Mouse (Mus musculus): ENCODE measurements around the gene Snrpg. TPM values are rescaled to one million over a fixed set of nuclear protein-coding genes. Genes with fewer than 3 reads are reported as not detected.

Gene Snrpg
- polyA plus RNA-seq, 1 experiment from 2014 or later = 125 TPM

GRCm38 (mm10) chr6:86382551-86382950 is 11.4 kb downstream of the Snrpg start:
- ChIA-PET CTCF (interaction anchor here (1.0 to 1.4 kb wide), 2 partner anchors 11 to 18 kb away, joined by 3 to 5 read pairs; partner anchors contain the start of gene Snrpg), POLR2A (no interaction called here)
- TF ChIP-seq CTCF (IDR thresholded peaks at IDR 0.05) = no peak
- H3K27me3 ChIP-seq = no peaks in the 10 kb centered on the region
- DNase-seq (ENCODE audit: low read depth, low spot score) (no peak), ATAC-seq (no peak)
- in situ Hi-C loops (cut with MboI; ENCODE audit: low pct_unique_long_range_greater_than_20kb) = no loop called here

- ChIA-PET POLR2A (no interaction called here), CTCF (interaction anchor here (1.4 kb wide), 1 partner anchor 12 kb away, joined by 5 read pairs; the partner anchor contains the start of gene Snrpg)
- ATAC-seq = no peak
- TF ChIP-seq CTCF (IDR thresholded peaks at IDR 0.05) = no peak
- DNase-seq (ENCODE audit: low read depth, low spot score) = no peak
- in situ Hi-C loops (cut with MboI; ENCODE audit: low pct_unique_long_range_greater_than_20kb) = no loop called here
- no peaks in the 10 kb centered on the region for H3K27me3 ChIP-seq
These were observed 12.3 kb downstream of the Snrpg start for GRCm38 (mm10) chr6:86383370-86383769.

GRCm38 (mm10) chr6:86384692-86385091 is 13.6 kb downstream of the Snrpg start:
- in situ Hi-C loops (cut with MboI; ENCODE audit: low pct_unique_long_range_greater_than_20kb) = no loop called here
- CTCF ChIA-PET = interaction anchor here (1.6 kb wide), 1 partner anchor 20 kb away, joined by 5 read pairs; the partner anchor contains the start of gene Fam136a

DNA sequence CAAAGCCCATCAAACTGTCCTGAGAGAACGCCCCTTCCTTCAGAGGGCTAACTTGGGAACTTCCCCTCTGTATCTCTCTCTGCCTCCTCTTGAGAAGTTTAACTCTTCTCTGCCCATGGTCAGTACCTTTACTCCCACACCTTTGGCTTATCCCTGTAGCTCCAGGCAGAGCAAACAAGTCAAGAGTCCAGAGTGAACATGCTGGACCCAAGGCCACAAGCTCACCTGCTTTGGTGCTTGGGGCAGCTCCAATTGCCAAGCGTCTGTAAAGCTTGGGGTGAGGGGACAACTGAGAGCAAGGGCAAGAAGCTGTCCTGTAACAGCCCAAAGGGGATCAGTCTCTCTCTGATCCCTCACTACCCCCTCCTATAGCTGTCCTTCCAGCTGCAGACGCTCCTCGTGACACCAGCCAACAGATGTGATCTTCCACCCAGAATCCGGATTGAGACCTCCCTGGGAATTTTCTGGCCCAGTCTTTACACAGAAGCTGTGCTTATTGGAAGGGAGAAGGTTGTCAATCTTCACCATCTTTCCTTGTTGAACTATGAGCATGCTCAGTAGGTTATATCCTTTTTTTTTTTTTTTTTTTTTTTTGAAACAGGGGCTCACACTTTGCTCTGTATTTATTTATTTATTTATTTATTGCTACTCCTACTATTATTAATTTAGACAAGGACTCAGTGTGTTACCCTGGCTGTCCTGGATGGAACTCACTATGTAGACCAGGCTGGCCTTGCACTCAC is 14.4 kb downstream of the Snrpg start:
- no peak for ATAC-seq
- ChIA-PET POLR2A (interaction anchor here (0.6 to 1.0 kb wide), 2 partner anchors 9 to 14 kb away, joined by 3 to 5 read pairs; partner anchors contain the start of gene Snrpg), CTCF (interaction anchor here (1.6 to 1.9 kb wide), 2 partner anchors 12 to 21 kb away, joined by 4 to 5 read pairs; partner anchors contain the start of genes Fam136a and Pcyox1)
- no peaks in the 10 kb centered on the region for H3K27me3 ChIP-seq
- no peak for TF ChIP-seq CTCF (IDR thresholded peaks at IDR 0.05)
- in situ Hi-C loops (cut with MboI; ENCODE audit: low pct_unique_long_range_greater_than_20kb) = no loop called here
- DNase-seq (ENCODE audit: low read depth, low spot score) = no peak

More at GRCm38 (mm10) chr6:86384692-86385091, 13.6 kb downstream of the Snrpg start:
- no peak for ATAC-seq
- H3K27me3 ChIP-seq = no peaks in the 10 kb centered on the region
- DNase-seq (ENCODE audit: low read depth, low spot score) = no peak
- no peak for TF ChIP-seq CTCF (IDR thresholded peaks at IDR 0.05)
- POLR2A ChIA-PET = interaction anchor here (1.0 kb wide), 1 partner anchor 13 kb away, joined by 3 read pairs; the partner anchor contains the start of gene Snrpg

DNA sequence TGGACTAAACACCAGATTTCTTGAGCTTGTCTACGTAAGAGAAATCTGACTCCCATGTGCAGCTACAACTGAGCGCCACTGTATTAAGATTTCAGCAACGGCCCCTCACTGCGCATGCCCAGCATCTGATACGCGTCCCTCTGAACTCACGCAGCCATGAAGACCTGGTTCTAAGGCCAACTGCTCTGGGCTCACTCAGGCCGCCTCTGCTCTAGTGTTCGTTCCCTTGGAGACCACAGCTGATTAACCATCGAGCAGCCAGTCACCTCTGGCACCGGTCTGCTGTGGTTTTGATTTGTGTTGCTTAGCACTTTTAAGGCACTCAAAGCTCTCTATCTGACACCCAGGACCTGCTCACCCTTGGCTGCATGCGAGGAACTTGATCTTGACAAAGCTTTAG is 16.2 kb downstream of the Snrpg start:
- POLR2A ChIA-PET = no interaction called here
- CTCF ChIA-PET = interaction anchor here (0.8 to 1.9 kb wide), 2 partner anchors 10 to 23 kb away, joined by 3 to 4 read pairs; partner anchors contain the start of gene Pcyox1
- TF ChIP-seq CTCF (IDR thresholded peaks at IDR 0.05) = no peak
- in situ Hi-C loops (cut with MboI; ENCODE audit: low pct_unique_long_range_greater_than_20kb) = no loop called here
- H3K27me3 ChIP-seq = no peaks in the 10 kb centered on the region
- no peak for ATAC-seq
- no peak for DNase-seq (ENCODE audit: low read depth, low spot score)

- ChIA-PET POLR2A (no interaction called here), CTCF (no interaction called here)
- no peak for TF ChIP-seq CTCF (IDR thresholded peaks at IDR 0.05)
- in situ Hi-C loops (cut with MboI; ENCODE audit: low pct_unique_long_range_greater_than_20kb) = no loop called here
- ATAC-seq = no peak
- no peak for DNase-seq (ENCODE audit: low read depth, low spot score)
- H3K27me3 ChIP-seq = no peaks in the 10 kb centered on the region
These were observed 17.4 kb downstream of the Snrpg start for GRCm38 (mm10) chr6:86388461-86388860.

GRCm38 (mm10) chr6:86391326-86391725 is 20.2 kb downstream of the Snrpg start:
- TF ChIP-seq CTCF (IDR thresholded peaks at IDR 0.05) = no peak
- no peak for ATAC-seq
- H3K27me3 ChIP-seq = no peaks in the 10 kb centered on the region
- DNase-seq (ENCODE audit: low read depth, low spot score) = no peak
- POLR2A ChIA-PET = no interaction called here
- in situ Hi-C loops (cut with MboI; ENCODE audit: low pct_unique_long_range_greater_than_20kb) = no loop called here
- CTCF ChIA-PET = interaction anchor here (0.9 to 2.1 kb wide), 2 partner anchors 9 to 26 kb away, joined by 3 to 9 read pairs; partner anchors contain the start of gene Fam136a

DNA sequence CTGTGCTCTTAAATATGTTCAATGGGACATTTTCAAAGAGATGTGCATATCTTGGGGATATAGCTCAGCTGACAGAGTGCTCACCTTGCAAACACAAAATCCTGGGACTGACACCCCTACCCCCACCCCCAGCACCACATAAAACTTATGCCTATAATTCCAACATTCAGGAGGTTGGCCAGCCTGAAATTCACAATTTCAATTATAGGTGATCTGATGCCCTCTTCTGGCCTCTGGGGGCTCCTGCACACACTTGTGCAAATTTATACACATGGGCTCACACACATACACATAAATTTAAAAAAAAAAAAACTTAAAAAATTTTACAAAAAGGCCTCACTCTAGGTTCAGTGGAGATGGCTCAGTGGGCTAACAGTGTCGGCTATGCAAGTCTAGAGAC is 22.1 kb downstream of the Snrpg start:
- no peak for TF ChIP-seq CTCF (IDR thresholded peaks at IDR 0.05)
- ATAC-seq = no peak
- in situ Hi-C loops (cut with MboI; ENCODE audit: low pct_unique_long_range_greater_than_20kb) = no loop called here
- ChIA-PET CTCF (no interaction called here), POLR2A (interaction anchor here (0.7 kb wide), 1 partner anchor 211 kb away, joined by 3 read pairs; no protein-coding TSS in a partner anchor)
- no peak for DNase-seq (ENCODE audit: low read depth, low spot score)
- H3K27me3 ChIP-seq = no peaks in the 10 kb centered on the region

- in situ Hi-C loops (cut with MboI; ENCODE audit: low pct_unique_long_range_greater_than_20kb) = no loop called here
- TF ChIP-seq CTCF (IDR thresholded peaks at IDR 0.05) = no peak
- no peak for ATAC-seq
- no peak for DNase-seq (ENCODE audit: low read depth, low spot score)
- POLR2A ChIA-PET = interaction anchor here (0.6 to 1.0 kb wide), 3 partner anchors 8 to 210 kb away, joined by 3 to 5 read pairs (median 3); no protein-coding TSS in a partner anchor
- CTCF ChIA-PET = no interaction called here
- no peaks in the 10 kb centered on the region for H3K27me3 ChIP-seq
These were observed 23.1 kb downstream of the Snrpg start for GRCm38 (mm10) chr6:86394078-86394720.

- DNase-seq (ENCODE audit: low read depth, low spot score) (no peak), ATAC-seq (no peak)
- ChIA-PET CTCF (interaction anchor here (0.8 to 1.3 kb wide), 3 partner anchors 10 to 30 kb away, joined by 3 to 6 read pairs (median 5); no protein-coding TSS in a partner anchor), POLR2A (interaction anchor here (1.0 to 1.2 kb wide), 2 partner anchors 15 to 23 kb away, joined by 3 read pairs; partner anchors contain the start of gene Snrpg)
- no peaks in the 10 kb centered on the region for H3K27me3 ChIP-seq
- in situ Hi-C loops (cut with MboI; ENCODE audit: low pct_unique_long_range_greater_than_20kb) = no loop called here
- TF ChIP-seq CTCF (IDR thresholded peaks at IDR 0.05) = no peak
These were observed 23.9 kb downstream of the Snrpg start for GRCm38 (mm10) chr6:86395021-86395420.

All from Patski (cell line).